Mouse (Mus musculus) heart, postnatal 0 days (tissue): ENCODE data around the gene Osbp2. TPM values are rescaled to one million over a fixed set of nuclear protein-coding genes. Genes with fewer than 3 reads are reported as not detected.

Source experiments
- ATAC-seq: fragments of 200-750 bp; cut with Nextera tagmentation; 2 replicates; pipeline ENCODE4 v1.8.0; 2017; ENCODE audit warnings: low read depth, moderate number of reproducible peaks, moderate library complexity; ENCODE audit not compliant: insufficient read depth
- DNase-seq: peaks from one replicate; pipeline ENCODE4 v3.0.0-alpha.2; 2016; ENCODE audit warnings: low spot score
- H3K27ac ChIP-seq: fragments of 300-500 bp; sonication (generic); 2 replicates; pipeline ENCODE4 v1.5.1; 2014; ENCODE audit warnings: low read depth, mild to moderate bottlenecking
- H3K27me3 ChIP-seq: fragments of 300-500 bp; sonication (generic); 2 replicates; pipeline ENCODE4 v1.6.1; 2014; ENCODE audit warnings: low read length, mixed read lengths; ENCODE audit not compliant: control insufficient read depth, insufficient read depth
- H3K36me3 ChIP-seq: fragments of 300-500 bp; sonication (generic); replicated peaks from 2 replicates; pipeline ENCODE4 v1.6.1; 2014; ENCODE audit warnings: low read length, mixed read lengths; ENCODE audit not compliant: control insufficient read depth, insufficient read depth
- H3K4me1 ChIP-seq: fragments of 300-500 bp; sonication (generic); 2 replicates; pipeline ENCODE4 v1.6.1; 2014; ENCODE audit warnings: antibody characterized with exemption; ENCODE audit not compliant: control insufficient read depth, insufficient read depth
- H3K4me2 ChIP-seq: fragments of 300-500 bp; sonication (generic); 2 replicates; pipeline ENCODE4 v1.6.1; 2014; ENCODE audit warnings: low read depth, mild to moderate bottlenecking, low read length, moderate library complexity
- H3K4me3 ChIP-seq: fragments of 300-500 bp; sonication (generic); 2 replicates; pipeline ENCODE4 v1.5.1; 2014; ENCODE audit warnings: low read depth, low read length
- H3K9ac ChIP-seq: fragments of 300-500 bp; sonication (generic); replicated peaks from 2 replicates; pipeline ENCODE4 v1.6.1; 2014; ENCODE audit warnings: low read depth, low read length, mixed read lengths
- H3K9me3 ChIP-seq: fragments of 300-500 bp; sonication (generic); replicated peaks from 2 replicates; pipeline ENCODE4 v1.6.1; 2016; ENCODE audit warnings: low read length; ENCODE audit not compliant: control insufficient read depth
- CTCF ChIP-seq: IDR thresholded peaks from 2 replicates; pipeline ENCODE4 v1.5.1; 2016; ENCODE audit warnings: antibody characterized with exemption, control low read depth, low read depth
- EP300 ChIP-seq: IDR thresholded peaks from 2 replicates; pipeline ENCODE4 v1.6.1; 2016; ENCODE audit warnings: antibody characterized with exemption, low read depth
- WGBS: fragments of 180-500 bp; shearing (Covaris S2); extraction: QIAGEN DNeasy Blood & Tissue Kit; methylation state at CpG from one replicate; pipeline ENCODE4 v1.1.7; 2014; 5-methylcytosine and 5-hydroxymethylcytosine counted together
- polyA plus RNA-seq: library from polyadenylated mRNA; unstranded; fragments of >200 nt; fragmentation: Nextera tagmentation; extraction: Ambion mirVana; gene quantifications from 2 replicates; pipeline ENCODE4 v1.2.1, GENCODE M21; 2015
- total RNA-seq: library from RNA; depleted of rRNA; stranded (reverse); fragments of >200 nt; gene quantifications from 2 replicates; pipeline ENCODE4 v1.2.3, GENCODE M21; 2014; ENCODE audit warnings: low replicate concordance

The Osbp2 gene
- total and polyA plus RNA-seq, 2 experiments from 2014 or later: 2.9 to 8.9 TPM

GRCm38 (mm10) chr11:3883711-3884110 lies 20.0 kb upstream of the Osbp2 start:
- Histone ChIP-seq H3K36me3 (no peaks in the 10 kb centered on the region), H3K27ac (no peak overlapping the region), H3K4me2 (no peak overlapping the region), H3K9ac (no peak overlapping the region), H3K4me3 (no peak overlapping the region), H3K9me3 (no peaks in the 10 kb centered on the region), H3K4me1 (no peaks in the 10 kb centered on the region), H3K27me3 (0 out of 2 replicates have a peak, but pooled peaks cover 7% of the 10 kb centered on the region)
- ATAC-seq: no peak
- 82% methylated on average over 3 of the region's 3 CpGs for WGBS
- DNase-seq: no peak
- no peak for TF ChIP-seq EP300
- TF ChIP-seq CTCF: no peak

- Histone ChIP-seq H3K9ac (no peak overlapping the region), H3K4me2 (no peak overlapping the region), H3K27me3 (0 out of 2 replicates have a peak, but pooled peaks cover 2% of the 10 kb centered on the region), H3K27ac (no peak overlapping the region), H3K4me1 (no peaks in the 10 kb centered on the region), H3K4me3 (no peak overlapping the region), H3K9me3 (no peaks in the 10 kb centered on the region), H3K36me3 (no peaks in the 10 kb centered on the region)
- WGBS: 34% methylated on average over 2 of the region's 2 CpGs
- ATAC-seq (0 out of 2 replicates have a peak, but pooled peaks have one; percentile 62), DNase-seq (peak; percentile 81)
- TF ChIP-seq EP300 (no peak), CTCF (peak; percentile 90)
Observed at GRCm38 (mm10) chr11:3879836-3880235, 16.1 kb upstream of the Osbp2 start.

- TF ChIP-seq EP300: no peak
- no peak for TF ChIP-seq CTCF
- Histone ChIP-seq H3K36me3 (no peaks in the 10 kb centered on the region), H3K4me1 (no peaks in the 10 kb centered on the region), H3K27ac (no peak overlapping the region), H3K9ac (no peak overlapping the region), H3K27me3 (0 out of 2 replicates have a peak, but pooled peaks cover 2% of the 10 kb centered on the region), H3K9me3 (no peaks in the 10 kb centered on the region), H3K4me3 (no peak overlapping the region), H3K4me2 (no peak overlapping the region)
- ATAC-seq: no peak
- 61% methylated on average over 7 of the region's 7 CpGs for WGBS
- no peak for DNase-seq
Observed at GRCm38 (mm10) chr11:3878660-3879059, 15.0 kb upstream of the Osbp2 start.

- no peak overlapping the region for H3K4me3 ChIP-seq
- no peak overlapping the region for H3K9ac ChIP-seq
- no peak for DNase-seq
- H3K36me3 ChIP-seq: no peaks in the 10 kb centered on the region
- no peak for ATAC-seq
- TF ChIP-seq EP300: no peak
- no peak for TF ChIP-seq CTCF
- H3K9me3 ChIP-seq: no peaks in the 10 kb centered on the region
- no peak overlapping the region for H3K4me2 ChIP-seq
- no peak overlapping the region for H3K27ac ChIP-seq
- no peaks in the 10 kb centered on the region for H3K4me1 ChIP-seq
- 0 out of 2 replicates have a peak, but pooled peaks cover 2% of the 10 kb centered on the region for H3K27me3 ChIP-seq
- WGBS: 66% methylated on average over 6 of the region's 6 CpGs
Observed at GRCm38 (mm10) chr11:3876419-3876818, 12.7 kb upstream of the Osbp2 start.

- WGBS: 43% methylated on average over 6 of the region's 6 CpGs
- Histone ChIP-seq H3K4me3 (peak overlapping the region; percentile 51), H3K4me2 (peak overlapping the region; percentile 85), H3K27me3 (0 out of 2 replicates have a peak, but pooled peaks cover 6% of the 10 kb centered on the region), H3K9me3 (no peaks in the 10 kb centered on the region), H3K36me3 (no peaks in the 10 kb centered on the region), H3K4me1 (peaks cover 12% of the 10 kb centered on the region), H3K27ac (0 out of 2 replicates have a peak overlapping the region, but pooled peaks have one; percentile 3), H3K9ac (no peak overlapping the region)
- DNase-seq (no peak), ATAC-seq (peak; percentile 9; the same call in 1 of the 2 replicates)
- TF ChIP-seq CTCF (no peak), EP300 (no peak)
Observed at GRCm38 (mm10) chr11:3864343-3864742, 640 bp upstream of the Osbp2 start.
